Mouse (Mus musculus) stomach, embryonic 15.5 days (tissue): ENCODE results near the gene Apobec3. TPM values are rescaled to one million over a fixed set of nuclear protein-coding genes. Genes with fewer than 3 reads are reported as not detected.
"Not testable (repeated sequence)": the region's sequence is repeated elsewhere in the genome, so short reads cannot be mapped to it uniquely, and the experiment has no call there.

Experiments
- ATAC-seq: fragments of 200-750 bp; cut with Nextera tagmentation; 2 replicates; pipeline ENCODE4 v1.8.0; 2017; ENCODE audit warnings: low read depth, moderate number of reproducible peaks, moderate TSS enrichment; ENCODE audit not compliant: insufficient read depth, low FRiP score
- H3K27ac ChIP-seq: fragments of 300-500 bp; sonication (generic); 2 replicates; pipeline ENCODE4 v1.5.1; 2015; ENCODE audit warnings: mild to moderate bottlenecking, inconsistent platforms
- H3K27me3 ChIP-seq: fragments of 300-500 bp; sonication (generic); replicated peaks from 2 replicates; pipeline ENCODE4 v1.6.1; 2015; ENCODE audit warnings: inconsistent platforms
- H3K36me3 ChIP-seq: fragments of 300-500 bp; sonication (generic); 2 replicates; pipeline ENCODE4 v1.6.1; 2015; ENCODE audit warnings: inconsistent platforms
- H3K4me1 ChIP-seq: fragments of 300-500 bp; sonication (generic); 2 replicates; pipeline ENCODE4 v1.6.1; 2015; ENCODE audit warnings: inconsistent platforms
- H3K4me2 ChIP-seq: fragments of 300-500 bp; sonication (generic); 2 replicates; pipeline ENCODE4 v1.6.1; 2015; ENCODE audit warnings: mild to moderate bottlenecking, inconsistent platforms
- H3K4me3 ChIP-seq: fragments of 300-500 bp; sonication (generic); replicated peaks from 2 replicates; pipeline ENCODE4 v1.5.1; 2015; ENCODE audit warnings: inconsistent platforms
- H3K9ac ChIP-seq: fragments of 300-500 bp; sonication (generic); 2 replicates; pipeline ENCODE4 v1.6.1; 2015; ENCODE audit warnings: inconsistent platforms
- H3K9me3 ChIP-seq: fragments of 300-500 bp; sonication (generic); 2 replicates; pipeline ENCODE4 v1.6.1; 2016; ENCODE audit warnings: inconsistent platforms
- WGBS: fragments of 180-500 bp; shearing (Covaris S2); methylation state at CpG from one replicate; pipeline ENCODE4 v1.1.7; 2015; 5-methylcytosine and 5-hydroxymethylcytosine counted together
- polyA plus RNA-seq: library from polyadenylated mRNA; unstranded; fragments of >200 nt; fragmentation: Nextera tagmentation; extraction: Ambion mirVana; gene quantifications from 2 replicates; pipeline ENCODE4 v1.2.1, GENCODE M21; 2015

Gene Apobec3
- polyA plus RNA-seq, 1 experiment from 2014 or later = 22.4 TPM

- Histone ChIP-seq H3K27me3 (no peaks in the 10 kb centered on the region), H3K4me1 (peaks cover 20% of the 10 kb centered on the region), H3K36me3 (no peaks in the 10 kb centered on the region), H3K9ac (no peak overlapping the region), H3K9me3 (no peaks in the 10 kb centered on the region), H3K4me2 (peak overlapping the region; percentile 41; the same call in 1 of the 2 replicates), H3K27ac (peak overlapping the region; percentile 91), H3K4me3 (no peak overlapping the region)
- 49% methylated on average over 6 of the region's 6 CpGs for WGBS
- peak; percentile 12; the same call in 1 of the 2 replicates for ATAC-seq
These were observed 12.7 kb upstream of the Apobec3 start for GRCm38 (mm10) chr15:79878725-79879136.

GRCm38 (mm10) chr15:79879319-79879718 lies 12.1 kb upstream of the Apobec3 start:
- no peaks in the 10 kb centered on the region for H3K27me3 ChIP-seq
- no peak overlapping the region for H3K4me3 ChIP-seq
- no peaks in the 10 kb centered on the region for H3K36me3 ChIP-seq
- peak; percentile 87 for ATAC-seq
- no peak overlapping the region for H3K9ac ChIP-seq
- peak overlapping the region; percentile 91 for H3K27ac ChIP-seq
- no peaks in the 10 kb centered on the region for H3K9me3 ChIP-seq
- WGBS = 12% methylated on average over 13 of the region's 13 CpGs
- peak overlapping the region; percentile 41; the same call in 1 of the 2 replicates for H3K4me2 ChIP-seq
- H3K4me1 ChIP-seq = peaks cover 20% of the 10 kb centered on the region

- no peak overlapping the region for H3K4me2 ChIP-seq
- H3K9me3 ChIP-seq = no peaks in the 10 kb centered on the region
- ATAC-seq = no peak
- no peak overlapping the region for H3K9ac ChIP-seq
- H3K4me1 ChIP-seq = peaks cover 20% of the 10 kb centered on the region
- no peak overlapping the region for H3K27ac ChIP-seq
- H3K4me3 ChIP-seq = no peak overlapping the region
- no peaks in the 10 kb centered on the region for H3K27me3 ChIP-seq
- 77% methylated on average over 3 of the region's 3 CpGs for WGBS
- H3K36me3 ChIP-seq = no peaks in the 10 kb centered on the region
These were observed 11.0 kb upstream of the Apobec3 start for GRCm38 (mm10) chr15:79880477-79880876.

- Histone ChIP-seq H3K4me1 (peaks cover 20% of the 10 kb centered on the region), H3K27ac (0 out of 2 replicates have a peak overlapping the region, but pooled peaks have one; percentile 8), H3K9ac (no peak overlapping the region), H3K27me3 (no peaks in the 10 kb centered on the region), H3K9me3 (no peaks in the 10 kb centered on the region), H3K4me3 (peak overlapping the region; percentile 50), H3K4me2 (peak overlapping the region; percentile 70), H3K36me3 (no peaks in the 10 kb centered on the region)
- whole genome bisulfite sequencing = 30% methylated on average over 19 of the region's 19 CpGs
- ATAC-seq = no peak
These were observed 8.7 kb upstream of the Apobec3 start for GRCm38 (mm10) chr15:79882623-79883267.

GRCm38 (mm10) chr15:79883352-79883822 lies 8.1 kb upstream of the Apobec3 start:
- H3K4me3 ChIP-seq = peak overlapping the region; percentile 50
- H3K4me2 ChIP-seq = peak overlapping the region; percentile 70
- under 1% methylated on average over 30 of the region's 30 CpGs for WGBS
- peaks cover 20% of the 10 kb centered on the region for H3K4me1 ChIP-seq
- peak overlapping the region; percentile 86 for H3K27ac ChIP-seq
- no peaks in the 10 kb centered on the region for H3K9me3 ChIP-seq
- H3K27me3 ChIP-seq = no peaks in the 10 kb centered on the region
- peak; percentile 65 for ATAC-seq
- H3K9ac ChIP-seq = peak overlapping the region; percentile 22; the same call in 1 of the 2 replicates
- no peaks in the 10 kb centered on the region for H3K36me3 ChIP-seq

GRCm38 (mm10) chr15:79884820-79885219 lies 6.6 kb upstream of the Apobec3 start:
- Histone ChIP-seq H3K4me1 (peaks cover 11% of the 10 kb centered on the region), H3K9ac (no peak overlapping the region), H3K4me3 (no peak overlapping the region), H3K27me3 (no peaks in the 10 kb centered on the region), H3K4me2 (no peak overlapping the region), H3K9me3 (no peaks in the 10 kb centered on the region), H3K27ac (no peak overlapping the region), H3K36me3 (no peaks in the 10 kb centered on the region)
- WGBS = 72% methylated on average over 5 of the region's 5 CpGs
- ATAC-seq = no peak

GRCm38 (mm10) chr15:79892213-79892541 lies 718 bp downstream of the Apobec3 start:
- Histone ChIP-seq H3K9ac (peak overlapping the region; percentile 29; the same call in 1 of the 2 replicates), H3K27me3 (no peaks in the 10 kb centered on the region), H3K9me3 (no peaks in the 10 kb centered on the region), H3K4me1 (0 out of 2 replicates have a peak, but pooled peaks cover 3% of the 10 kb centered on the region), H3K4me3 (peak overlapping the region; percentile 46), H3K27ac (peak overlapping the region; percentile 79), H3K4me2 (peak overlapping the region; percentile 72), H3K36me3 (no peaks in the 10 kb centered on the region)
- peak; percentile 71 for ATAC-seq
- 1% methylated on average over 12 of the region's 12 CpGs for whole genome bisulfite sequencing

- no peak overlapping the region; the same call in 1 of the 2 replicates for H3K9ac ChIP-seq
- H3K4me3 ChIP-seq = peak overlapping the region; percentile 46
- H3K4me1 ChIP-seq = 0 out of 2 replicates have a peak, but pooled peaks cover 3% of the 10 kb centered on the region
- H3K36me3 ChIP-seq = no peaks in the 10 kb centered on the region
- 74% methylated on average over 15 of the region's 15 CpGs for WGBS
- H3K9me3 ChIP-seq = no peaks in the 10 kb centered on the region
- peak overlapping the region; percentile 21; the same call in 1 of the 2 replicates for H3K27ac ChIP-seq
- no peak for ATAC-seq
- H3K27me3 ChIP-seq = no peaks in the 10 kb centered on the region
- H3K4me2 ChIP-seq = peak overlapping the region; percentile 72
These were observed 1.8 kb downstream of the Apobec3 start for GRCm38 (mm10) chr15:79892995-79893823.

- H3K4me3 ChIP-seq = no peak overlapping the region
- no peaks in the 10 kb centered on the region for H3K27me3 ChIP-seq
- peak overlapping the region; percentile 72 for H3K4me2 ChIP-seq
- 0 out of 2 replicates have a peak, but pooled peaks cover 3% of the 10 kb centered on the region for H3K4me1 ChIP-seq
- ATAC-seq = peak; percentile 36; the same call in 1 of the 2 replicates
- no peak overlapping the region for H3K9ac ChIP-seq
- 0 out of 2 replicates have a peak overlapping the region, but pooled peaks have one; percentile 18 for H3K27ac ChIP-seq
- no peaks in the 10 kb centered on the region for H3K36me3 ChIP-seq
- H3K9me3 ChIP-seq = no peaks in the 10 kb centered on the region
- 59% methylated on average over 3 of the region's 3 CpGs for WGBS
These were observed 2.3 kb downstream of the Apobec3 start for GRCm38 (mm10) chr15:79893824-79894123.

GRCm38 (mm10) chr15:79894343-79894742 lies 2.9 kb downstream of the Apobec3 start:
- H3K36me3 ChIP-seq = no peaks in the 10 kb centered on the region
- H3K9me3 ChIP-seq = no peaks in the 10 kb centered on the region
- no peak overlapping the region for H3K4me2 ChIP-seq
- 69% methylated on average over 4 of the region's 4 CpGs for WGBS
- H3K27ac ChIP-seq = no peak overlapping the region
- 0 out of 2 replicates have a peak, but pooled peaks cover 3% of the 10 kb centered on the region for H3K4me1 ChIP-seq
- no peak for ATAC-seq
- H3K27me3 ChIP-seq = no peaks in the 10 kb centered on the region
- H3K9ac ChIP-seq = no peak overlapping the region
- no peak overlapping the region for H3K4me3 ChIP-seq

- H3K27me3 ChIP-seq, H3K9me3 ChIP-seq, H3K4me1 ChIP-seq, ATAC-seq, H3K4me3 ChIP-seq, H3K36me3 ChIP-seq, H3K9ac ChIP-seq: not testable (repeated sequence)
- peak overlapping the region; percentile 57; the same call in 1 of the 2 replicates for H3K27ac ChIP-seq
- 77% methylated on average over 12 of the region's 23 CpGs for WGBS
- H3K4me2 ChIP-seq = 0 out of 2 replicates have a peak overlapping the region, but pooled peaks have one; percentile 2
These were observed 4.0 kb downstream of the Apobec3 start for GRCm38 (mm10) chr15:79895221-79896079.
